Mouse (Mus musculus): ENCODE results near the gene Unc80. TPM values are rescaled to one million over a fixed set of nuclear protein-coding genes. Genes with fewer than 3 reads are reported as not detected.

The Unc80 gene
- polyA plus RNA-seq, 1 experiment = not detected

- TF ChIP-seq CTCF (IDR thresholded peaks at IDR 0.05; ENCODE audit: borderline replicate concordance, insufficient read depth, low read length) (no peak), POLR2A (IDR thresholded peaks at IDR 0.05; ENCODE audit: low read depth, low read length) (no peak)
- Histone ChIP-seq H3K4me1 (ENCODE audit: control insufficient read depth, insufficient read depth, low read length) (no peaks in the 10 kb centered on the region), H3K4me3 (ENCODE audit: insufficient read depth, low read length) (no peak overlapping the region), H3K27ac (ENCODE audit: insufficient read depth, low read length) (no peak overlapping the region)
Measured at GRCm38 (mm10) chr1:66597163-66597788, 129.1 kb downstream of the Unc80 start.

- H3K4me1 ChIP-seq (ENCODE audit: control insufficient read depth, insufficient read depth, low read length) = no peaks in the 10 kb centered on the region
- no peak overlapping the region for H3K4me3 ChIP-seq (ENCODE audit: insufficient read depth, low read length)
- TF ChIP-seq CTCF (IDR thresholded peaks at IDR 0.05; ENCODE audit: borderline replicate concordance, insufficient read depth, low read length) (no peak), POLR2A (IDR thresholded peaks at IDR 0.05; ENCODE audit: low read depth, low read length) (no peak)
- no peak overlapping the region for H3K27ac ChIP-seq (ENCODE audit: insufficient read depth, low read length)
Measured at GRCm38 (mm10) chr1:66608304-66608703, 140.1 kb downstream of the Unc80 start.

- H3K4me3 ChIP-seq (ENCODE audit: insufficient read depth, low read length) = no peak overlapping the region
- H3K27ac ChIP-seq (ENCODE audit: insufficient read depth, low read length) = no peak overlapping the region
- no peak for TF ChIP-seq CTCF (IDR thresholded peaks at IDR 0.05; ENCODE audit: borderline replicate concordance, insufficient read depth, low read length)
- H3K4me1 ChIP-seq (ENCODE audit: control insufficient read depth, insufficient read depth, low read length) = no peaks in the 10 kb centered on the region
Measured at GRCm38 (mm10) chr1:66617188-66617587, 149.0 kb downstream of the Unc80 start.

- no peaks in the 10 kb centered on the region for H3K4me1 ChIP-seq (ENCODE audit: control insufficient read depth, insufficient read depth, low read length)
- no peak overlapping the region for H3K27ac ChIP-seq (ENCODE audit: insufficient read depth, low read length)
- no peak for TF ChIP-seq CTCF (IDR thresholded peaks at IDR 0.05; ENCODE audit: borderline replicate concordance, insufficient read depth, low read length)
- no peak overlapping the region for H3K4me3 ChIP-seq (ENCODE audit: insufficient read depth, low read length)
Measured at GRCm38 (mm10) chr1:66638177-66638576, 170.0 kb downstream of the Unc80 start.

- Histone ChIP-seq H3K27ac (ENCODE audit: insufficient read depth, low read length) (no peak overlapping the region), H3K4me3 (ENCODE audit: insufficient read depth, low read length) (no peak overlapping the region), H3K4me1 (ENCODE audit: control insufficient read depth, insufficient read depth, low read length) (no peaks in the 10 kb centered on the region; the same call in 1 of the 2 replicates)
- TF ChIP-seq POLR2A (IDR thresholded peaks at IDR 0.05; ENCODE audit: low read depth, low read length) (no peak), CTCF (IDR thresholded peaks at IDR 0.05; ENCODE audit: borderline replicate concordance, insufficient read depth, low read length) (no peak)
Measured at GRCm38 (mm10) chr1:66646894-66647293, 178.7 kb downstream of the Unc80 start.

- no peaks in the 10 kb centered on the region; the same call in 1 of the 2 replicates for H3K4me1 ChIP-seq (ENCODE audit: control insufficient read depth, insufficient read depth, low read length)
- TF ChIP-seq CTCF (IDR thresholded peaks at IDR 0.05; ENCODE audit: borderline replicate concordance, insufficient read depth, low read length) = no peak
- no peak for TF ChIP-seq POLR2A (IDR thresholded peaks at IDR 0.05; ENCODE audit: low read depth, low read length)
Measured at GRCm38 (mm10) chr1:66649568-66649967, 181.4 kb downstream of the Unc80 start.

GRCm38 (mm10) chr1:66650006-66650405 lies 181.8 kb downstream of the Unc80 start:
- no peaks in the 10 kb centered on the region; the same call in 1 of the 2 replicates for H3K4me1 ChIP-seq (ENCODE audit: control insufficient read depth, insufficient read depth, low read length)
- H3K4me3 ChIP-seq (ENCODE audit: insufficient read depth, low read length) = no peak overlapping the region
- no peak overlapping the region for H3K27ac ChIP-seq (ENCODE audit: insufficient read depth, low read length)
- TF ChIP-seq POLR2A (IDR thresholded peaks at IDR 0.05; ENCODE audit: low read depth, low read length) (no peak), CTCF (IDR thresholded peaks at IDR 0.05; ENCODE audit: borderline replicate concordance, insufficient read depth, low read length) (no peak)

More at GRCm38 (mm10) chr1:66649568-66649967, 181.4 kb downstream of the Unc80 start:
- Histone ChIP-seq H3K4me3 (ENCODE audit: insufficient read depth, low read length) (no peak overlapping the region), H3K27ac (ENCODE audit: insufficient read depth, low read length) (no peak overlapping the region)

GRCm38 (mm10) chr1:66655119-66655746 lies 187.1 kb downstream of the Unc80 start:
- TF ChIP-seq CTCF (IDR thresholded peaks at IDR 0.05; ENCODE audit: borderline replicate concordance, insufficient read depth, low read length) (no peak), POLR2A (IDR thresholded peaks at IDR 0.05; ENCODE audit: low read depth, low read length) (no peak)
- H3K4me3 ChIP-seq (ENCODE audit: insufficient read depth, low read length) = no peak overlapping the region
- no peak overlapping the region for H3K27ac ChIP-seq (ENCODE audit: insufficient read depth, low read length)
- H3K4me1 ChIP-seq (ENCODE audit: control insufficient read depth, insufficient read depth, low read length) = no peaks in the 10 kb centered on the region

GRCm38 (mm10) chr1:66655747-66656119 lies 187.6 kb downstream of the Unc80 start:
- Histone ChIP-seq H3K27ac (ENCODE audit: insufficient read depth, low read length) (no peak overlapping the region), H3K4me1 (ENCODE audit: control insufficient read depth, insufficient read depth, low read length) (no peaks in the 10 kb centered on the region), H3K4me3 (ENCODE audit: insufficient read depth, low read length) (no peak overlapping the region)
- TF ChIP-seq POLR2A (IDR thresholded peaks at IDR 0.05; ENCODE audit: low read depth, low read length) (no peak), CTCF (IDR thresholded peaks at IDR 0.05; ENCODE audit: borderline replicate concordance, insufficient read depth, low read length) (no peak)

GRCm38 (mm10) chr1:66671475-66671874 lies 203.3 kb downstream of the Unc80 start:
- TF ChIP-seq CTCF (IDR thresholded peaks at IDR 0.05; ENCODE audit: borderline replicate concordance, insufficient read depth, low read length) = no peak
- no peak for TF ChIP-seq POLR2A (IDR thresholded peaks at IDR 0.05; ENCODE audit: low read depth, low read length)
- Histone ChIP-seq H3K27ac (ENCODE audit: insufficient read depth, low read length) (no peak overlapping the region), H3K4me1 (ENCODE audit: control insufficient read depth, insufficient read depth, low read length) (no peaks in the 10 kb centered on the region), H3K4me3 (ENCODE audit: insufficient read depth, low read length) (no peak overlapping the region)
